Mouse (Mus musculus) heart, postnatal 25 days (tissue): ENCODE results near the gene Gm11011. TPM values are rescaled to one million over a fixed set of nuclear protein-coding genes. Genes with fewer than 3 reads are reported as not detected.

Experiments
- DNase-seq: peaks from one replicate; pipeline ENCODE4 v3.0.0; 2022; ENCODE audit warnings: low spot score
- intact Hi-C: fragments of 180-260 bp; cut with DNase I; formaldehyde crosslinking; loops from one replicate; pipeline ENCODE4 v1.15.1; 2025
- total RNA-seq, 2 experiments: library from RNA; stranded (reverse); gene quantifications; 2 replicates each; pipeline ENCODE4 v1.2.3; 2021

The Gm11011 gene
- total RNA-seq, 2 experiments from 2014 or later: not detected

DNA sequence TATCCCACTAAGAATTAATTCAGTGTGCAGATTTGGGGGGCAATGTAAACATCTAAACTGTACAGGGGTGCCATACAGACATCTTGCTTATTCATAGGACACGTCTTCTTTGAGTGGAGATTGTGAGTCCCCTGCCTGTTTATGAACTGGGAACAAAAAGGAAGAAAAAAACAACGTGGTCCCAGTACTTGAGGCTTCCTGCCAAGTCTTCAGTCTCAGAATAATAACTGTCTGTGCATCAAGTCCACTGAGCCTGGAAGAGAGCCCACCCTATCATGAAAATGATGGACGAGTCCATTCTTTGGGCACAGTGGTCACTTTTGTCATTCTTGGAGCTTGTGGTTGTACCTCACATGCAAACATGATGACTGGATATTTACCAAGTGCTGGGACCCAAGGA, 6.2 kb upstream of the Gm11011 start:
- no peak for DNase-seq
- intact Hi-C loops: no loop called here

DNA sequence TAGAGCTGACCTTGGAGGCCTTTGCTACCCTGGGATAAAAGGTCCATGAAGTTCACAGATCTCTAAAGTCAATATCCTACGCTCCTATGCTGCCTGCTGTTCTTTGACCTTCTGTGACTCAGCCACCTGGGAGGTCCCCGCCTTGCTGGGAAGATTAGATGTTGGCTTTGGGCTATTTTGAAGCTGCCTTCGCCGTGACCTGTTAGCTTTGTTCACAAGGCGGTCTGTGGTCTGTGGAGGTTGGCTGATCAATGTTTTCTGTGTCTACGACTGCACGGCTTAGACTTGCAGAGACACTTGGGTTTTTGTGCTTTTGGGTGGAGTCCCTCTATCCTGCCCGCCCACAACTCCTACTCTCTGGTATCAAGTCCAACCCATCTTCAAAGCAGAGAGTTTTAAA, 2.9 kb upstream of the Gm11011 start:
- intact Hi-C loops: no loop called here
- no peak for DNase-seq

GRCm38 (mm10) chr2:169589697-169590096, 2.2 kb upstream of the Gm11011 start:
- DNase-seq: no peak
- intact Hi-C loops: no loop called here

GRCm38 (mm10) chr2:169586688-169587087, 857 bp downstream of the Gm11011 start:
- DNase-seq: no peak
- intact Hi-C loops: no loop called here

DNA sequence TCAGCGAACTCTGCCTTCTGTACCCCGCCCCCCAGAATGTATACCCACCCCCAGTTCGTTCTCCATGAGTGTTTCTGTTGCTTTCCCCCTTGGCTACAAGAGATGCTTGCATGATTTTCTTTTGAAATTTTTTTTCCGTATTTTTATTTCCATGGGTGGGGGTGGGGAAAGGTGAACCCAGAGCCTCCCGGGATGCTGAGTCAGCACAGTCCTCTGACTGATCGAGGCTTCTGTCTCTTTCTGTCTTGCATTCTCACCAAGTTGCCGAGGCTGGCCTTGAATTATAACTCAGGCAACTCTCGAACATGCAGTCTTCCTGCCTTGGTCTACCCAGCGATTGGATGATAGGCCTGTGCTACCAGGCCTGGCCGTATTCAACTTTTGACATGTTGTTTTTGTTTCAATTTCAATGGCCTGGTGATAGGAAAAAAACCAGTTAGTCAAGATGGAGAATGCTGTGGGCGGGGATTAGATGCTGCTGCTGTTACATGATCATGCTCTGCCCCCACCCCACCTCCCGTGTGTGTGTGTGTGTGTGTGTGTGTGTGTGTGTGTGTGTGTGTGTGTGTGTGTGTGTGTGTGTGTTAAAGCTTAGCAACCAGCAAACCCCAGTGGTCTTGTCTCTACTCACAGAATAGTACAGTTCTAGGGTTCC, 1.8 kb downstream of the Gm11011 start:
- no peak for DNase-seq
- intact Hi-C loops: no loop called here

GRCm38 (mm10) chr2:169584745-169585456, 2.6 kb downstream of the Gm11011 start:
- intact Hi-C loops: no loop called here
- DNase-seq: no peak

DNA sequence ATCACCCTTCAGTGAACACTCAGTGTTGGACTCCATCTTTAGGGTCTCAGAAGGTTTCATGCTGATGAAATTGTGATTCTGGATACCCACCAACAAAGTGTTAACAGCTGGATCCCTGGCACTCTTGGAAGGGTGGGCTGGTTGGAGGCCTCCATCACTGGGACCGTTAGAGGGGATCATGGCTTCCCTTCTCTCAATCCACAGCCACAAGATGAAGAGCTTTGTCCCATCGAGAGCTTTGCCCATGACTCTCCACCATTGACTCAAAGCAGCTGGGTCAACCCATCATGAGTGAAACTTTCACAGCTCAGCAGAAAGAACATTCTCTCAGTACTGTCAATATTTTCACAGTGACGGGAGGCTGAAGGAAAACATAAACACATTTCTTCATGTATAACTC, 4.1 kb downstream of the Gm11011 start:
- intact Hi-C loops: no loop called here
- DNase-seq: no peak

GRCm38 (mm10) chr2:169577508-169578196, 9.9 kb downstream of the Gm11011 start:
- no peak for DNase-seq
- intact Hi-C loops: no loop called here

- no peak for DNase-seq
- intact Hi-C loops: no loop called here
These were observed 17.5 kb downstream of the Gm11011 start for GRCm38 (mm10) chr2:169570063-169570462.

GRCm38 (mm10) chr2:169566159-169566558, 21.4 kb downstream of the Gm11011 start:
- intact Hi-C loops: no loop called here
- no peak for DNase-seq

GRCm38 (mm10) chr2:169565751-169566150, 21.8 kb downstream of the Gm11011 start:
- intact Hi-C loops: no loop called here
- no peak for DNase-seq

GRCm38 (mm10) chr2:169545674-169546073, 41.9 kb downstream of the Gm11011 start:
- intact Hi-C loops: no loop called here
- DNase-seq: no peak

DNA sequence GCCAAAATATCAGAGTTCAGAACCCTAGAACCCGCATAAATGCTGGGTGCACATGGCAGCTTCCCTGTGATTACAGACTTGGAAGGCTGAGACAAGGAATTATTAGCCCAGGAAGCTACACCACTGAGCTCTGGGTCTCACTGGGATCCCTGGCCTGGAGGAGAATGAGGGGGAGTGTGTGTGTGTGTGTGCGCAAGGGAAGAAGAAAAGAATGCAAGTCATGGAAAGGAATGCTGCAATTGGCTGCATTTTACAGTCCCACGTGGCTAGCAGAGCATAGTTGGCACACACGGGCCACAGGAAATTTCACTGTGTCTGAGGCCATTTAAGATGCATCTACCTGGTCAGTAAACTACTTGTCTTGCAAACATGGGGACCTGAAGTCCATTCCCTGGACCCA, 48.6 kb downstream of the Gm11011 start:
- DNase-seq: no peak
- intact Hi-C loops: no loop called here

Other genes starting within 250 kb of the Gm11011 start
- 10 to 100 TPM; 12.8 to 14.4 TPM for gene Tshz2, start 45.3 kb upstream of the Gm11011 start, total RNA-seq